Mouse (Mus musculus) ovary, postnatal 10 days (tissue): ENCODE results near the gene Sbsn.

Experiments used
- DNase-seq: peaks from one replicate; pipeline ENCODE4 v3.0.0; 2022; ENCODE audit warnings: low spot score

The Sbsn gene

GRCm38 (mm10) chr7:30757001-30757400 lies 5.7 kb downstream of the Sbsn start:
- DNase-seq = no peak

DNA sequence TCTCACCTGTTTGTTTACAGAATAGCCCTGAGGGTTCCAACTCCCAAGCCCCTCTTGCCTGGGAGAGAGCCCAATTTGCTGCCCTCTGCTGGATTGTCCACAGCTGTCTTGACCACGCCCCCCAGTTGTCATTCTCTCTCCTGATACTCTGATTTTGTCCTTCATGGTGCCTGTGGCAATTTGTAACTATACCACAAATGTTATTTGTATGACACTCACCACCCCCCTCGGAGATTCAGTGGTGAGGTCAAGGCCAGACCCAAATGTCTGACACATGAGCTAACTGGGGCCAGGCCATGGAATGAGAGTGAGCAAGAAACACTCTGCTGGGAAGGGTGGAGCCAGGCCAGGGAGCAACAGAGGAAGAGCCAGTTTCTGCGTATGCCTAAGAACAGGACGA lies 7.6 kb downstream of the Sbsn start:
- DNase-seq = no peak

GRCm38 (mm10) chr7:30761769-30762352 lies 10.6 kb downstream of the Sbsn start:
- DNase-seq = no peak

DNA sequence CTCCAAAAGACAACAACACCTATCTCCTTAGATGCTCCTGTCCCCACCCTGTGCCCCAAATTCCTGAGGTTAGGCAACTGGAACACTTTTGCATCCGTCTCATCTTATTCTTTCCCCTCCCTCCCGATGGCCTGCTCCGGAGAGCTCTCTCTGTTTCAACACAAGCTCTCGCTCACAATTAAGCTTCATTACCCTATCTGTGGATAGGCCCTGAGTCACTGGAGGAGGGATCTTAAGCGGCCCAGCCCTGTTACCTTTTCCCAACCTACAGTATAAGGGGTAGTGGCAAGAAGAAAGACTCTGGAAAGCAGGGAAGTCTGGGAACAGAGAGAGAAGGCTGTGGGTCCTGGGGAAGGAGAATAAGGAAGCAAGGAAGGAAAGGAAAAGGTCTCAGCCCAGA lies 12.2 kb downstream of the Sbsn start, which contains the start of gene Dmkn:
Gene Dmkn (plus strand): TSS at position 301 of the 400 bp plus-strand sequence.
- no peak for DNase-seq

- DNase-seq = no peak
Observed at GRCm38 (mm10) chr7:30765173-30765572, 13.9 kb downstream of the Sbsn start.

DNA sequence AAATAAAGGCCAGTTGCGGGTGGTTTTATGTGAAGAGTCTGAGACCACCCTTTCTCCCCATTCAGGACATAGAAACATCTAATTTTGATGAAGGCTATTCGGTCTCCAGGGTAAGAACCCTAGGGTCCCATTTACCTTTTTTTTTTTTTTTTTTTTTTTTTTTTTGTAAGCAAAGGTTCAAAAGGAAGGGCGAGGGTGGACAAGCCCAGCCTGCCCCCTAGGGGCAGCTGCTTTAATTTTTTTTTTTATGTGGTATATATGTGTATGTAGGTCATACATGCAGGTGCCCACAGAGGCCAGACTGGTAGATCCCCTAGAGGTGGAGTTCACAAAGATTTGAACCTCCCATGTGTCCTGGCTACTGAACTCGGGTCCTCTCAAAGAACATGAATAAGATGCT lies 15.1 kb downstream of the Sbsn start:
- no peak for DNase-seq

- no peak for DNase-seq
Observed at GRCm38 (mm10) chr7:30769236-30769635, 18.0 kb downstream of the Sbsn start.

DNA sequence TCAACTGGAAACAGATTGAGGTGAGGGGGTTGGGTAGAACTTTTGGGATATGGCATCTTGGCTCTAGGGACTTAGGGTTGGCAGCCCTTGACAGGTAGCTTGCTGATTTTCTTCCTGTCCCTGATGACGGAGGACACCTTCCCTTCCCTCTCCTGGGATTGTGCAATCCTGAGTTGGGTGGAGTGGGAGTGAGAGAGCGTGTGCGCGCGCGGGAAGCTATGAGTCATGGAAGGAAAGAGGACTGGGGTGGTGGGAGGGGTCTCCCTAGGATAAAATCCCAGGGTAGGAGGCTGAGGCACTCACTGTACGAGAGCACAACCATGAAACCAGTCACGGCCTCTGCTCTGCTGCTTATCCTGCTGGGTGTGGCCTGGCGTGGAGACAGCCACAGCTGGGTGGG lies 24.8 kb downstream of the Sbsn start:
- DNase-seq = no peak

- no peak for DNase-seq
Observed at GRCm38 (mm10) chr7:30777081-30777579, 25.9 kb downstream of the Sbsn start.

- DNase-seq = no peak
Observed at GRCm38 (mm10) chr7:30777911-30778310, 26.6 kb downstream of the Sbsn start.

- DNase-seq = no peak
Observed at GRCm38 (mm10) chr7:30781792-30782191, 30.5 kb downstream of the Sbsn start.

DNA sequence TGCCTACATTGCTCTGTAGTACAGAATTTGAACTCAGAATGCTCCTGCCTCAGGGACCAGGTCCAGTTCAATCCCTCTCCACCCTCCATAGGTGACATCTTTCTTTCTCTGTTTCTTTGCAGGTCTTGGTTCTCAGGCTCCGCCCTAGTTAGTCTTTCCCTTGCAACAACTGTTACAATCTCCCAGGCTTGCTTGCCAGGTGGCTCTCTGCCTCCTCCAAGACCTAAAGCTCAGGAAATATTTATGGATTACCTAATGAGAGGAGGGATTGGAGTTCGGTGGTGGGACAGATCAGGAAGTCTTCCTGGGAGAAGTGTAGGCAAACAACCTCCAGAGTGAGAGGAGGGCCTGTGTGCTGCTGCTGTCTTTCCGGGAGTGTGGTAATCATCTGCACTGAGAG lies 31.4 kb downstream of the Sbsn start:
- DNase-seq = no peak

DNA sequence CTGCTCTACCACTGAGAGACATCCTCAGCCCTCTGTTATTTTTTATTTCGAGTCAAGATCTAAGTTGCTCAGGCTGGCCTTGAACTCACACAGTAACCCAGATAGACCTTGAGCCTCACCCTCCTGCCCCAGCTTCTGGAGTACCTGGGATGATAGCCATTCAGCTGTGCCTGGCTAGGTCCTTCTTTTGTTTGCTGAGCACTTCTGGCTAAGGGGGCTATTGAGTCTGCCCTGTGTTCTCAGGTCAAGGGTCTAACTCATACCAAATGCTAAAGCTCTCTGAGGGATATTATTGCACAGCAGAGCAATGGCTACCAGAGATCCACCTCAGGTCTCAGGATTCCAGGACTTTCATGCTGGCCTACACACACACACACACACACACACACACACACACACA lies 33.9 kb downstream of the Sbsn start:
- no peak for DNase-seq

DNA sequence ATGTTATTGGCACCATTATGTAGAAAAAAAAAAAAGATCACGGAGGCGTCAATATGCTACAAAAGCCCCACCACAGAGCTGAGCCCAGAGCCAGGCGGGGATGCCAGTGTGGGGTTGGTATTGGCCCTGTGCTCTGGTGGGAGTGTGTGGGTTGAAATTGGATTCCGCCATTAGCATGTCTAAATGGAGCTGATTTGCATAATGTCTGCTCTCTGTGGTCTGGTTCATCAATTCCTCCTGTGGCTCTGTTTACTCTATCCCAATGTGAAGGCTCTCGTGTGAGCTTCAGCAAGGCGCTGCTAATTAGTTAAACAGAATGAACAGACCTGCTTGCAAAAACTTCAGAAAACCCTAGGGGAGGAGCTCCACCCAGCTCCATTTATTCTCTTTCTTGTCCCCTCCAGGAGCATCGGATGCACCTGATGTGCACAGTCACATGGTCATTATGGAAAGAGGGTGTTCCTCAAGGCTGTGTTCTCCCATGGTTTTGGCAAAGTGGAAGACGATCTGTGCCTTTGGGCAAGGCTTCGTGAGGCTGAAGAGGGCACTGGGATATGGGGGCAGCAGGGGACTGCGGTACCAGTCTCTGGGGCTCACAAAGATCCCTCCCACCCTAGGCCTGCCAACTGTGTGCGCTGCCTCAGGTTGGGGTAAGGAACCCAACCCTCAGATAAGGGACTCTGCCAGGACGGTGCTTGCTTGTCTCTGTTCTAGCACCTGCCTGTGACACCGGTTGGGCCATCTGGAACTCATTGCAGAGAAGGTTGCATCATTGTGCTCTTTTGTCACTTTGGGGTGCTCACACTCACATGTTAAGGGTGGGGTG lies 34.7 kb downstream of the Sbsn start:
- DNase-seq = no peak

DNA sequence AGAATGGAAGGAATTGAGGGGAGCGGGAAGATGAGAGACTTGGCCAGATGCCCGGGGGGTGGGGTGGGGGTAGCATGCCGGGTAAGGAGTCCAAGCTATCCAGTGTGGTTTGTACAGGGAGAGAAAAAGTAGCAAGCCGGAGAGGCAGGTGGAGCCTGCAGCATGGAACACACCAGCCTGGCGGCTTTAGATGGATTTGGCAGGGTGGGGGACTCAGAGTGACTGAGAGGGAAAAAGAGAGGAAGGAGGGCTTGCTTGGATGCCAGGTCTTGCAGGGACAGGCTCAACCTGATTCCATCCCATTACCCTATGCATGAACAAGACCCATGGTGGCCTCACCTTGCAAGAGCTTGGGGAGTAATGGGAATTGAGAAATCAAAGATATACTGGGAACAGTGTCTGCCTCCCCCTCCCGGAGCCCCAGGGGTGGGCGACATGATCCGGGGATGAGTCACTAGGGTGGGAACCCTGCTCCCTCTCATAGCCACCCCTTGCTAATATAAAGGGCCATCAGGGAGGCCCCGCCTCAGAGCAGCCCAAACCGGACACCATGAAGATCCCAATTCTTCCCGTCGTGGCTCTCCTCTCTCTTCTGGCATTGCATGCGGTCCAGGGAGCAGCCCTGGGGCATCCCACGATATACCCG lies 36.2 kb downstream of the Sbsn start, which contains the start of gene Krtdap:
Gene Krtdap (plus strand): TSS at position 520 of the 646 bp plus-strand sequence.
- no peak for DNase-seq

DNA sequence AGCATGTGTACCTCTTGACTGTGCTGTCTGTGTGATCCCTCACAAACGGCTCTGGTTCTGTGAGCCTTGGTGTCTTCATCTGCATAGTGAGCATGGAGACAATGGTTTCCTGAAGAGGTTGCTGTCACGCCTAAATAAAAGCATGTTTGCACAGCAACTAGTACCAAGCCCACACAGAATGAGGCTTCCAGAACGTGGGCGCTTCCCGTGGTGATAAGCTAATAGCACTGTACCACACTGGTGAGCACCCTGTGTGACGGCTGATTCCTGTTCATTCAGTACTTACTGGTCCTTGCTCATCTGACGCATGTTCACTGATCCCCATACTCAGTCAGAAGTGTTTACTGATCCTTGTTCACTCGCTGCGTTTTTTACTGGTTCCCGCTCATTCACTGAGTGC lies 38.9 kb downstream of the Sbsn start:
- DNase-seq = no peak

DNA sequence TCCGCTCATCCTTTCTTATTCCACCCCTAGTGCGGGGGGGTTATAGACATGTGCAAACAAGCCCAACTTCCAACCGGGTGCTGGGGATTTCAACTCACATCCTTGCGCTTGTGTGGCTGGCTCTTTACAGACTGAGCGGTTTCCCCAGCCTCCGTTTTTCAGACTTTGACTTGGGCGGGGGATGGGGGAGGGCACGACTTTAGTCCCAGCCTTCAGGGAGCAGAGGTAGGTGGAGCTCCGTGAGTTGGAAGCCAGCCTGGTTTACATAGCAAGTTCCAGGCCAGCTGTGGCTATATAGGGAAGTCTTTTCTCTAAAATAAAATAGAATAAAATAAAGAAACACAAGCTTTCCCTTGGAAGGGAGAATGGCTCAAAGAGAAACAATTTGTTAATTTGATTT lies 40.6 kb downstream of the Sbsn start:
- DNase-seq = no peak

- no peak for DNase-seq
Observed at GRCm38 (mm10) chr7:30794921-30795320, 43.6 kb downstream of the Sbsn start.

DNA sequence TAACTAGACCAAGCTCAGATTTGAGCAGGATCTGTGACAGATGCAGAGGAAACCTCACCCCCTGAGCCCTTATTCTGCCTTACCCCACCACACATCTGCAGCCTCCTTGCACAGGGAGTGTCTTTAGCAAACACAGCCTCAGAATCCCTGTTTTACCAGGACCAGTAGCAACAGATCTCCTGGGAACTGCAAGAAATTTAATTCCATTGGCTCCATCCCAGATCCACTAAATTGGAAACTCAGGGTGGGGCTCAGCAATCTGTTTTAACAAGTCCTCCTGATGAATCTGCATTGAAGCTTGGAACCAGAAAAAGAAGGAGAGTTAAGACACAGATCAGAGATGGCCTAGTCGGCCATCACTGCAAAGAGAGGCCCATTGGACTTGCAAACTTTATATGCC lies 45.5 kb downstream of the Sbsn start:
- DNase-seq = no peak

DNA sequence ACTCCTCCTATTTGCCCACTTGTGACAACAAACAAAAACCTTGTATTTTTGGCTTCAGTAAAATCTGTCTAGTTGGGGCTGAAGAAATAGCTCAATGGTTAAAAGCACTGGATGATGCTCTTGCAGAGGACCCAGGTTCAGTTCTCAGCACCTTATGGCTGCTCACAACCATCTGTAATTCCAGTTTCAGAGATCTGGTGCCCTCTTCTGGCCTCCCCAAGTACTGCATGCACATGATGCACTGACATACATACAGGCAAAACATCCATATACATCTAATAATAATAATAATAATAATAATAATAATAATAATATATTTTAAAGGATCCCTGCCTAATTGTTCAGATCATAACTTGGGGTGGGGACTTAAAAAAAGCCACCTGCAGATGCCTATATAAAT lies 49.4 kb downstream of the Sbsn start:
- DNase-seq = no peak

DNA sequence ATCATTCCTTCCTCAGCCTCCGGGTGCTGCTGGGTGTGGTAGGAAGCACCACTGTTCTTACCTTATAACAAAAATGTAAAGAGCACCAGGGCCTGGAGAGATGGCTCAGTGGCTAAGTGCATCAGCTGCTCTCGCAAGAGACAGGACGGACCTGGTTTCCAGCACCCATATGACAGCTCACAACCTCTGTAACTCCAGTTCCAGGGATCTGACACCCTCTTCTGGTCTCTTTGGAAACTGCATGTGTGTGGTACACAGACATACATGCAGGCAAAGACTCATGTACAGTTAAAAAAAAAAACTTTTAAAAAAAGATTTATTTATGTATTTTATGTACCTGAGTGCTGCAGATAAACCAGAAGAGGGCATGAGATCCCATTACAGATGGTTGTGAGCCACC lies 52.0 kb downstream of the Sbsn start:
- DNase-seq = no peak

GRCm38 (mm10) chr7:30804026-30804715 lies 52.9 kb downstream of the Sbsn start:
- no peak for DNase-seq
